Mouse (Mus musculus) olfactory bulb, adult 2 months (tissue): Measurements from ENCODE around the gene Psmd6.

Source experiments
- CTCF ChIP-seq: fragments of 200-500 bp; IDR thresholded peaks from 2 replicates; pipeline ENCODE4 v1.5.1; 2012; ENCODE audit warnings: low read depth, mild to moderate bottlenecking, low read length, moderate library complexity; ENCODE audit not compliant: insufficient read depth
- POLR2A ChIP-seq: fragments of 200-500 bp; IDR thresholded peaks from 2 replicates; pipeline ENCODE4 v1.6.1; 2012; ENCODE audit warnings: mild to moderate bottlenecking, low read depth, low read length, moderate library complexity; ENCODE audit not compliant: insufficient read depth

DNA sequence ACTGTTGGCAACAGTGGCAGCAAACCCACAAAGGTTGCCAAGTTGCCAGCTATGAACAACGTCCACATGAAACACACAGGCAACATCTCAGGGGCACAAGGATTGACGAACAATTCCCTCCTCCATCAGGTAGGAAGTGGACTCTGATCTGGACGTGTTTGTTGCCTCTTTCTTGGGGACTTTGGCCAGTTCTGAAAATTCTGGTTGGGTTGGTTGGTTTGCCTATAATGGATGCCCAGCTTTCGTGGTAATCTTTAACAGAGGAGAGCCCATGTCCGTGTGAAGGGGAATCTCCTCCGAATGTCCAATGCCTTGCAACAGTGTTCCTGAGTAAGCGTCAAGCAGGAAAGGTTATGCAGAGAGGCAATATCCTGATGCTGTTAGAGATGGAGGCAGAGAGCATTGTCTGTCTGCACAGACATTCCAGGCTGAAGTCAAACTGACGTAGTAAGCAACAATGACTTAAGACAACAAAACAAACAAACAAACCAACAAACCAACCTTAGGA, 20.0 kb downstream of the Psmd6 start:
- TF ChIP-seq POLR2A = no peak
- TF ChIP-seq CTCF = no peak
